Comparison of ENCODE assay signal across 8 mouse cellular contexts in genomic region chr10:50657352-50657751, GRCm38 (mm10).
DNase-seq lines count a peak whose midpoint lies in the region; ATAC-seq and TF ChIP-seq lines count a peak whose summit lies in the region.

No protein-coding gene starts in this region.

- H3K9me3 ChIP-seq in forebrain, embryonic 13.5 days (replicated peaks): no peaks in the 10 kb centered on the region
- H3K9me3 ChIP-seq in lung, embryonic 16.5 days (ENCODE audit: control insufficient read depth, low read length): no peaks in the 10 kb centered on the region

- peak; percentile 87 for ATAC-seq in forebrain, embryonic 13.5 days
- ATAC-seq in lung, embryonic 16.5 days (ENCODE audit: low read depth): peak; percentile 65

- no peak overlapping the region for H3K27ac ChIP-seq in liver, adult 2 months (replicated peaks; ENCODE audit: insufficient read depth, low read depth, low read length)
- no peak overlapping the region for H3K27ac ChIP-seq in forebrain, embryonic 13.5 days
- H3K27ac ChIP-seq in lung, embryonic 16.5 days (ENCODE audit: low read length): no peak overlapping the region

- H3K36me3 ChIP-seq in liver, adult 2 months (ENCODE audit: control insufficient read depth, insufficient read depth, low read length): peaks cover 12% of the 10 kb centered on the region
- peaks cover 8% of the 10 kb centered on the region for H3K36me3 ChIP-seq in forebrain, embryonic 13.5 days (ENCODE audit: poor library complexity, severe bottlenecking)
- no peaks in the 10 kb centered on the region for H3K36me3 ChIP-seq in lung, embryonic 16.5 days (ENCODE audit: control insufficient read depth, insufficient read depth, low read length)

- TF ChIP-seq CTCF in liver, adult 2 months (IDR thresholded peaks at IDR 0.05; ENCODE audit: low read depth, low read length): peak; percentile 30

- H3K9ac ChIP-seq in liver, adult 2 months (ENCODE audit: low read depth, low read length): no peak overlapping the region
- no peak overlapping the region for H3K9ac ChIP-seq in forebrain, embryonic 13.5 days
- no peak overlapping the region for H3K9ac ChIP-seq in lung, embryonic 16.5 days (ENCODE audit: low read length)

- no peaks in the 10 kb centered on the region for H3K27me3 ChIP-seq in liver, adult 2 months (ENCODE audit: control insufficient read depth, insufficient read depth, low read length)
- H3K27me3 ChIP-seq in forebrain, embryonic 13.5 days: no peaks in the 10 kb centered on the region
- H3K27me3 ChIP-seq in lung, embryonic 16.5 days (ENCODE audit: control insufficient read depth, insufficient read depth, low read depth, low read length): no peaks in the 10 kb centered on the region

- intact Hi-C loops in heart, postnatal 25 days (cut with DNase I): no loop called here

- no peaks in the 10 kb centered on the region for H3K79me2 ChIP-seq in liver, adult 2 months (ENCODE audit: control insufficient read depth, insufficient read depth, low read length)

- peak; percentile 59 for DNase-seq in liver, adult 2 months (ENCODE audit: extremely low read depth, low read depth, low spot score)
- DNase-seq in liver: no peak
- peak; percentile 7 for DNase-seq in WW6 (ENCODE audit: low read depth, low spot score)
- DNase-seq in spleen, adult 12 weeks (ENCODE audit: low spot score): no peak
- DNase-seq in heart, postnatal 25 days (ENCODE audit: low spot score): no peak
- DNase-seq in gastrocnemius, adult 18-20 months (ENCODE audit: low spot score): no peak

- WGBS in liver, adult 2 months: 13% methylated on average over 1 of the region's 1 CpGs
- WGBS in forebrain, embryonic 13.5 days: 49% methylated on average over 1 of the region's 1 CpGs
- 36% methylated on average over 1 of the region's 1 CpGs for WGBS in lung, embryonic 16.5 days

- no peaks in the 10 kb centered on the region for H3K4me1 ChIP-seq in liver, adult 2 months (ENCODE audit: control insufficient read depth, insufficient read depth, low read length)
- H3K4me1 ChIP-seq in forebrain, embryonic 13.5 days: no peaks in the 10 kb centered on the region
- no peaks in the 10 kb centered on the region for H3K4me1 ChIP-seq in lung, embryonic 16.5 days (replicated peaks; ENCODE audit: control insufficient read depth, insufficient read depth, low read length)

- no peak for TF ChIP-seq POLR2A in liver, adult 2 months (IDR thresholded peaks at IDR 0.05; ENCODE audit: extremely low read depth, insufficient read depth, low read length)

- H3K4me2 ChIP-seq in forebrain, embryonic 13.5 days: no peak overlapping the region
- no peak overlapping the region for H3K4me2 ChIP-seq in lung, embryonic 16.5 days (ENCODE audit: low read depth, low read length)

- H3K4me3 ChIP-seq in liver, adult 2 months (ENCODE audit: insufficient read depth, low read depth, low read length): no peak overlapping the region
- H3K4me3 ChIP-seq in forebrain, embryonic 13.5 days: no peak overlapping the region
- H3K4me3 ChIP-seq in lung, embryonic 16.5 days (ENCODE audit: low read length): no peak overlapping the region

Comparison
In these comparisons a context has a peak if more than half of its experiments do, and no peak if none do; other contexts are left out.
1. DNase-seq: peak in liver, adult 2 months (single experiment) and WW6 (single experiment); none in liver (single experiment), spleen, adult 12 weeks (single experiment), heart, postnatal 25 days (single experiment) and gastrocnemius, adult 18-20 months (single experiment).